Mouse (Mus musculus): ENCODE measurements around the gene Ccnl2.

The Ccnl2 gene

DNA sequence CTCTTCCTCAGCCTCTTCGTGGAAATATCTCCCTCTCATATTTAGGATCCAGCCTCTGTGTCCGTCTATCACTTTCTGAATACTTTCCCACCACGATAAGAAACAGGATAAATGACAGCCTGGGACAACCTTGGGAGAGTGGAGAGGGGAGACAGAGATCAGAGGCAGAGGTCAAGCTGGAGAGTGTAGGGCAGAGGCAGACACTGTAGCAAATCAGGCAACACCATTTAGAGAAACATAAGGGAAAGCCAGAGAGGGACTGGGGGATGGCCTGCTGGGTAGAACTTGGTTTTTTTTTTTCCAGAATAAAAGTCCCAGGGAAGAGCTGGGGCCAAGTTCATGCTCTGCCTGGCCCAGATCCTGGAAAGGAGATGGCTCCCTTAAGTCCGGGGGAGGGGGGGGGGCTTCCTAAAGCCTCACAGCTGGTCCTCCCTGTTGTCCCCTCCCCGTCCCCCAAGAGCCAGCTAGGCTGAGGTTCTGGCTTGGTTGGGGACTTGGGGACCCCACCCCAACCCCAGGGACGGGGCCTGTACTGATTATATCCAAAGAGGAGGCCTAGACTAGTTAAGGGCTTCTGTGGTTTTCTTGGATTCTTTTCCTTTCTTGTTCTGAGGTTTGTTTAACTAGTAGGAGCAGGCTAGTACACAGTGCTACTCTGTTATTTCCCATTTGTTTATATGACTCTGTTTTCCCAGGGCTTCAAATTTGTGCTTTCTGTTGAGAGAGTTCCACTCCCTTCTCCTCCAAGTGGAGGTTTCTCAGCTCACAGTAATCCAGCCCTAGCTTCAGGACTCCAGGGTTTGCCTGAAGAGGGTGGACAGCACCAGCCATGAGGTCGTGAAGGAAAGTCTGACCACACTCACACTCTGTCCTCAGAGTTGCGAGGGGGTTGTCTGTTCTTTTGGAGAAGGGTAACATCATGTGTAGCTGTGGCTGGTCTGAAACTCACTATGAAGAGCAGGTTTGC, 26.2 kb downstream of the Ccnl2 start:
- no peak for DNase-seq (ENCODE audit: low read depth in 2 of 2, low spot score in 2 of 2)

DNA sequence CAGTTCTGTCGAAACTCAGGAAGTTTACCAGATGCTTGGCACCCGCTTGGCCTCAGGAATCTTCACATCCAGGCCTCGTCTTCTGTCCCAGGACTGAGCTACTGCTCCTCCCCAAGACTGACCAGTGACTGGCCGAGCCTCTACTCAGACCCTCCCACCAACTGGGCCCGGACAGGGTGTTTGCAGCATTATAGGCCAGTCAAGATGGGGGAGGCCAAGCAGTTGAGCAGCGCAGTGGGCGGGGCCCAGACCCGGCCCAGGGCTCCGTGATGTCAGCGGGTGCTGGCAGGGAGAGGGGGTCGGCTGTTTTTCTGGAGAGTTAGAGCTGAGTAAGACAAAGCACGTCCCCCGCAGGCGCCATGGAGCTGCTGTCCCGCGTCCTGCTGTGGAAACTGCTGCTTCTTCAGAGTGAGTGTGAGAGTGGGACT, 27.2 kb downstream of the Ccnl2 start, which contains the start of gene Mxra8:
Gene Mxra8 (plus strand): TSS at position 198 of the 428 bp plus-strand sequence.
- no peak for DNase-seq (ENCODE audit: low read depth in 2 of 2, low spot score in 2 of 2)

DNA sequence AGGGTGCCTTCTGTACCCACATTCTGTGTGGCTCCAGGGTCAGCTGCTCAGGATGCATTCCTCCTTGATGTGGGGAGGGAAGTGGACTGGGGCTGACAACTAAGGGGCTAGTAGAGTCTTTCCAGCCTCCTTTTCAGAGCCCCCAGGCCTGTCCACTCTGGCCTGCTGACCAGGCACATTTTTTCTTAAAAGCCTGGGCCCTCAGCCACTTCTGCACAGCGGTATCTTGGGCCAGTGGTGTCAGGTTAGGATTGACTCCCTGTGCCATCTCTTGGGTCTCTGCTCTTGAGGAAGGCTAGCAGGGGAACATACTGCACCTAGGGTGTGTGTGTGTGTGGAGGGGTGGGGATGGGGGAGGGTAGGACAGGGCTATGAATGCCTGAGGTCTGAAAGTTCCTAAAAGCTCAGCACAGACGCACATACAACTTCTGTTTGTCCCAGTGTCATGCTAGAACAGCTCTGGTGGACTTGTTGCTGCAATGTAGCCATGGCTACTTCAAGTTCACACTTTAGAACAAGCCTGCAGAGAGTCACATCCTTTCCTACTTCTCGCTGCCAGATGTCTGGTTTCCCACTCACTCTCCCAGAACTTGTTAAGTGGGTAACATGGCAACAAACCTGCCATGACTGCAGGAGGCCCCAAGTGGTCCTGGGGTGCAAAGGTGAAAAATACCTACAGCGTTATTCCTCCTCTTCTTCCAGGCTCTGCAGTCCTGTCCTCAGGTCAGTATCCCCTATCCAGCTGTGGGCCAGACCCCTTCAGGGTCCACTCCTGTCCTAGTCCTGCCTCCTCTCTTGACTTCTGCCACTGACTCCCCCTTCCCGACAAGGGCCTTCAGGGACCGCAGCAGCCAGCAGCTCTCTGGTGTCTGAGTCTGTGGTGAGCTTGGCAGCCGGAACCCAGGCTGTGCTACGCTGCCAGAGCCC, 28.1 kb downstream of the Ccnl2 start:
- no peak for DNase-seq (ENCODE audit: low read depth in 2 of 2, low spot score in 2 of 2)

DNA sequence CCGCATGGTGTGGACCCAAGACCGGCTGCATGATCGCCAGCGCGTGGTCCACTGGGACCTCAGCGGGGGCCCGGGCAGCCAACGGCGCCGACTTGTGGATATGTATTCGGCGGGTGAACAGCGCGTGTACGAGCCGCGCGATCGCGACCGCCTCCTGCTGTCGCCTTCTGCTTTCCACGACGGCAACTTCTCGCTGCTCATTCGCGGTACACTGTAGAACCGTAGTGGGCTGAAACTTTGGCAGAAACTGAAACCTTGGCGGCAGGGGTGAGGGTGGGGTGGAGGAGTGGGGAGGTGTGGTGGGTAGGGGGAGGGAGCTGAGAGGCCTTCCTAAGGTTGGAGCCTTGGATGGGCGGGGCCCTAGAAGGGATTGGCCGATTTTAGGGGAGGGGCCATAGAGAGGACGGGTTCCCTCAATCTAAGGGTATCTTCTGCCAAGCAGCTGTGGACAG, 28.7 kb downstream of the Ccnl2 start:
- DNase-seq (ENCODE audit: low read depth in 2 of 2, low spot score in 2 of 2), result peak; percentile 58

DNA sequence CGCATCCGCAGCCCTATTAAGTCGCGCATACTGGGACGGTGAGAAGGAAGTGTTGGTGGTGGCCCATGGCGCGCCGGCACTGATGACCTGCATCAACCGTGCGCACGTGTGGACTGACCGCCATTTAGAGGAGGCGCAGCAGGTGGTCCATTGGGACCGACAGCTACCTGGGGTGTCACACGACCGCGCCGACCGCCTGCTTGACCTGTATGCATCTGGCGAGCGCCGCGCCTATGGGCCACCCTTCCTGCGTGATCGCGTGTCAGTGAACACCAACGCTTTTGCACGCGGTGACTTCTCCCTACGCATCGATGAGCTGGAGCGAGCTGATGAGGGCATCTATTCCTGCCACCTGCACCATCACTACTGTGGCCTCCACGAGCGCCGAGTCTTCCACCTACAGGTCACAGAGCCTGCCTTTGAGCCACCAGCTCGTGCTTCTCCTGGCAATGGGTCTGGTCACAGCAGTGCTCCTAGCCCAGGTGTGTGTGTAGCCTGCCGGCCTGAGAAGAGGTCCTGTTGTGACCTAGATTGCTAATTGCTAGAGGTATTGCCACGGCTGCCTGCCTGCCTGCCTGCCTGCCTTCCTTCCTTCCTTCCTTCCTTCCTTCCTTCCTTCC, 29.5 kb downstream of the Ccnl2 start:
- DNase-seq (ENCODE audit: low read depth in 2 of 2, low spot score in 2 of 2), result no peak

DNA sequence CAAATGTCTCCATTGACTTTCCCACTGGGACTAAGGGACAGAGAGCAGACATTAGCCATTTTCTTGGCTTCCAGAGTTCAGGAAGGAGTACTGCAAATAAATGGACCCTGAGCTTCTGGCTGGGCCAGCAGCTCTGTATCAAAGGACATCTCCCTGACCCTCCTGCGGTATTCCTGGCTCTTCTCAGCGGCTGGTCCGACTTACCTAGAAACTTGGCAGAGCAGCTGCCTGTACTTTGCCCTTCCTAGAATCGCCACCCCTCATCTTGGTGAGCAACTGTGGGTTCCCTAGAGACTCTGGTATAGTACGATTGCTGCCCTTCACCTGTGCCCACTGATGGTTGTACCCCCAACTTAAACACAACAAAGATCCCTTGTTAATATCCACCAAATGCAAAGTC, 30.9 kb downstream of the Ccnl2 start:
- no peak for DNase-seq (ENCODE audit: low read depth in 2 of 2, low spot score in 2 of 2)

DNA sequence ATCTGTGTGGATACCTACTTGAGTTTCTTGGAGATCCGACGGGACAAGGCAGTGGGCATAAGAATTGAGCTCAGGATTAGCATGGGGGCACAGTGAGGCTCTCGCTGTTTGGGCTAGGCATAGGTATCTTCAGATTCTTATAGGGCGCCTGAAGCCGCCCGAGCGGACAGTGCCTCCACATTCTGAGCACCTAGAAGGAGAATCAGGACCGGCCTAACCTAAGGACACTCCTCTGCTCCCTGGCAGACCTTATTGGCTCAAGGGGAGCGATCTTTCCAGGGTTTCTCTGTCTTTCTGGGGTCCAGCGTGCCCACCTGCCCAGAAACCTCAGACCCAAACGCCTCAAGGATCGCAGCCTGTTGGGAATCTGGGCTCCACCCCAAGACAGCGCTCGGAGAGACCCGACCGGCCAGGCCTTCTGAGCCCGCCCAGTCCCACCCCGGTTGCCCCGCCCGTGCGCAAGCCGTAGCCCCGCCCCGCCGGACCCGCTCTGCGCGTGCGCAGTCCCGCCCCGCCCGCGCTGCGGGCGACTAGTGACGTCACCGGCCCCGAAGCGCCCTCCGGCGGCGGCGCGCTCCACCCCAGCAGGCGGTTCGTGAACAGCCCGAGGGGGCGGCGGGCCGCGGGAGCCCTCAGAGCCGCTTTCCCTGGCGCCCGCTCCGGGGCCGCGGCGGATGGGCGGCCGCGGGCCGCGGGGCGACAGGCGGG, 34.7 kb downstream of the Ccnl2 start, which contains the start of gene Dvl1:
Gene Dvl1 (plus strand): TSS at position 532 of the 708 bp plus-strand sequence.
- peak; percentile 94 to 96 for DNase-seq (ENCODE audit: low read depth in 2 of 2, low spot score in 2 of 2)

DNA sequence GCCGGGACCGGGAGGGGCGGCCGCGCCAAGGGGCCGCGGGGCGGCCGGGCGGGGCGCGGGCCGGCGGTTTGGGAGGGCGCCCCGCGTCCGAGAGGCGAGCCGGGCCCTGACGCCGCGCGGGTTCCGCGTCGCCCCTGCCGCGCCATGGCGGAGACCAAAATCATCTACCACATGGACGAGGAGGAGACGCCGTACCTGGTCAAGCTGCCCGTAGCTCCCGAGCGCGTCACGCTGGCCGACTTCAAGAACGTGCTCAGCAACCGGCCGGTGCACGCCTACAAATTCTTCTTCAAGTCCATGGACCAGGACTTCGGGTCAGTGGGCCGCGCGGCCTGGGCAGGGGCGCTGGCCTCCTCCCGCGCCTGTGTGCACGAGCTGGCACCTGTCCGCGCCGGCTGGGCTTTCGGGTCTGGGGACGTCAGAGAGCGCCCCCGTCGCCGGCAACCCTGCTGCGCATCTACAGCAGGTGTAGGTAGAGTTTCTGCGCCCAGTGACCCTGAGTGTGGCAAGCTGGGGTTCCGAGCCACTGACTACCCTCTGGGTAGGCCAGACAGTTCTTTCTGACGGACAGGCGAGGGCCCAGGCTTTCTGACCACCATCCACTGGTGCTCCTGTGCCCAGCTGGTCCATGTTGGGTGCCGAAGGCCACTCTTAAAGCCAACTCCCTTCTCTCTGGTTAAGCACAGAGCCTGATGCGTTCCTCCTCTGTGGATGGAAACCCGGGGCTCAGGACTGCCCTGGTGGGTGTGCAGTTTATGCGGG, 35.5 kb downstream of the Ccnl2 start:
- no peak for DNase-seq (ENCODE audit: low read depth in 2 of 2, low spot score in 2 of 2)

DNA sequence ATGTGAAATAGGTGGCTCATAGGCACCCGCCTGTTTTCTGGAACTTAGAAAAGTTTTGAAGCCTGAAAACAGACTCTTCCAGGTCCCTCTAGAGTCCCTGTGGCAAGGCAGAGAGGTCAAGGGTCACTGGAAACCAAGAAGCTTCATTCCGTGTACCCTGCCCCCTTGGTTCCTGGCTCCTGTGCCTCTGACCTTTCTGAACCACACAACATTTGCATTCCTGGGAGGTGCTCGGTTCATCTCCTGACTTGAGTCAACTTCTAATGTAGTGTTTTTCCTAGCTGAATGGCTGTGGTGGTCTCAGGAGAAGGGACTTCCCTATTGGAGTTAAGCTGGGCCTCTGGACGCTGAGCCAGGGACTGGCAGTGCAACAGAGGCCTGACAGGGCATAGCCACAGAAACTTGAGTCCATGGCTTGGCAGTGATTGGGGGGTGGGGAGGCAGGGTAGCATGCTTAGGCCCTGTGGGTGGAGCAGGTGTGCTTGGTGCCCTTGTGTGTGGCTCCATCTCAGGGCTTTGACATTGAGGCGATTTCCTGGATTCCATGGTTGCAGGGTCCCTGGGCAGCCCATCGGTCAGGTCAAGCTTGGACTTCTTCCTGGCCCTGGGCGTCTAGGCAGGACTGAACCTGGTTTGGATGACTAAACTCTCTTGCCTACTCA, 36.3 kb downstream of the Ccnl2 start:
- DNase-seq (ENCODE audit: low read depth in 2 of 2, low spot score in 2 of 2), result no peak

DNA sequence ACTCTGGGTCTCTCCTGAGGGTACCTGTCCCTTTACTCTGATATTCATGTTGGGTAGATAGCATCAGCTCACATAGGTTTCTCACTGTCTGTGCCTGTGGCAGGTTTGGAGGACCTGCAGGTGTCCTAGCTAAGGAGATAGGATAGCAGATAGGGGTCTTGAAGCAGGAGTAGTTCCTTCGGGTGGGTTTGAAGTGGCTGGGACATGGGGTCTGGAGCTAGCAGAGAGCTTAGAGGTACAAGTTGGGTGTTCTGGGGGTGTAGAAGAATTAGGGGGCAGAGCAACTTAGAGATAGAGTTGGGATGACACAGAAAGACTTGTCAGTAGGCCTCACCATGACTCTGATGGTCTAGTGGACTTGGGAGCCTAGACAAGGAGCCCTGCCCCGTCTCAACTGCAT, 37.1 kb downstream of the Ccnl2 start:
- DNase-seq (ENCODE audit: low read depth in 2 of 2, low spot score in 2 of 2), result no peak

DNA sequence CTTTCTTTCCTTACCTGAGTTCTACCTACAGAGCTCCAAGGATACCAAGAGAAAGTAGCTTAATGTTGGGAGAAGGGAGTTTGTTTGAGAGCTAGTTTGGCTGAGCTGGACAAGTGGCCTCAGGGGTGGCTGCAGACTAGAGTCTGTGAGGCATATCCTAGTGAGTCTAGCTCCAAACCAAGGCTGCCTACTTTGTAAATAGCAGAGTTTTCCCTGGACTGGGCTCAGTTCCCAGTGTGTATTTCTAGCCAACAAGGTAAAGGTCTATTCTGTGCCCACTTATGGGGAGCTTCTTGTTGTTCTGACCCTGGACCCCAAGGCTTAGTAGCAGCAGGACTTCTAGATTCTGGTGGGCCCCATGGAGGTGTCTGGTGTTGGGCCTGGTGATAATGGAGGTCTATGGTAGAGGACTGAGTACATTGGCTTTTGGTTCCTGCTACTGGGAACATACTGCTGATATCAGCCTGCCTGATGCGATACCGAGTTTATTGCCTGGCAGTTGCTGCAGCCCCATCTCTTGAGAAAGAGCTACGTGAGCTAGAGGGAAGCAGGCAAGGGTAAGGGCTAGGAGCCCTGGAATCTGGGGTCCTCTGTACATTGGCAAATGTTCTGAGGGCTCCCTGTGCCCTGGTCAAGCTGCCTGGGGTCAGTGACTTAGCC, 37.6 kb downstream of the Ccnl2 start:
- no peak for DNase-seq (ENCODE audit: low read depth in 2 of 2, low spot score in 2 of 2)

DNA sequence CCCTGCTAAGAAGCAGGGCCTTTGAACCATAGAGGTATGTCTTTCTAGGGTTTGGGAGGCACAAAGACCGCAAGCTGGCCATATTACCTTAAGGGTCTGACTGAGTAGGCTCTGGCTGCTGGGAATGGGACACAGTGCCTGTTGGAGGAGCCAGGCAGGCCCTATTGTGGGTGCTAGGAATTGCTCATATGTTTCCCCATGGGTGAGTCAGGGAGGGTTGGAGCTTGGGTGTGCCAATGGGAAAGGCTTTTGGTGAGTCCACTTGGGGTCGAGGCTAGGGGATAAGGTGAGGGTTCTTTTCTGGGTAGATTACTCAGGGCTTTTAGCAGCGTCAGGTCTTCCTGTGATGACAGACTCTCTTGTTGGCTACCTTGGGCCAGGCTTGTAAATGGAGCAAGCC, 39.1 kb downstream of the Ccnl2 start:
- DNase-seq (ENCODE audit: low read depth in 2 of 2, low spot score in 2 of 2), result no peak

DNA sequence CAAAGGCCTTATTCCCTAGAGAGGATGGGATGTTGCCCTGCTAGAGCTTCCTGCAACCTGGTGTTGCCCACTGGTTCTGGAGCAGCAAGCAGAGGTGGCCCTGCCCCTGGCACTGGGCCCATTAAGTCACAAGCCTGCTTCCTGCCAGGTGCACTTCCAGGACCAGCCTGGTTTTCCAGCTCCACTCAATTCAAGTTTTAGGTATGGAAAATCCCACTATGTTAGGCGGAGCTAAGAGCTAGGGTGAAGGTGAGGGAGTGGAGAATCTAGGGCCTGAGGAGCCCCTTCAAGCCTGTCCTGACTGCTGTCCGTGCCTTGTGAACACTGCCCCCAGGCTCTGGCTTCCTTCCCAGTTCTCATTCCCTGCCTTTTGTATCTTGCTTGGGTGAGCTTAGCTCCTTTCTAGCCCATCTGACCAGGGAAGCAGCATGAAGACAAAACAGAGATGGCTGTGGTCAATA, 39.7 kb downstream of the Ccnl2 start:
- no peak for DNase-seq (ENCODE audit: low read depth in 2 of 2, low spot score in 2 of 2)

DNA sequence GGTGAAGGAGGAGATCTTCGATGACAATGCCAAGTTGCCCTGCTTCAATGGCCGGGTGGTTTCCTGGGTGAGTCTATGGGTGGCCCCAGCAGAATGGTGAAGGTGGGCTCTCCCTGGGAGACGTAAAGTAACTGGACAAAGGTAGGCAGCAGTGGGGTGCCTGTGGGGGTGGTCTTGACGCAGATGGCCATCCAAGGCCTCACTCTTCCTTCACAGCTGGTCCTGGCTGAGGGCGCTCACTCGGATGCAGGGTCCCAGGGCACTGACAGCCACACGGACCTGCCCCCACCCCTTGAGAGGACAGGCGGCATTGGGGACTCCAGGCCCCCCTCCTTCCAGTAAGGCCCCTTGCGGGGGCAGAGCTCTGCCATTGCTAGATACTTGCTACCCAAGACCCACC, 41.1 kb downstream of the Ccnl2 start:
- no peak for DNase-seq (ENCODE audit: low read depth in 2 of 2, low spot score in 2 of 2)

DNA sequence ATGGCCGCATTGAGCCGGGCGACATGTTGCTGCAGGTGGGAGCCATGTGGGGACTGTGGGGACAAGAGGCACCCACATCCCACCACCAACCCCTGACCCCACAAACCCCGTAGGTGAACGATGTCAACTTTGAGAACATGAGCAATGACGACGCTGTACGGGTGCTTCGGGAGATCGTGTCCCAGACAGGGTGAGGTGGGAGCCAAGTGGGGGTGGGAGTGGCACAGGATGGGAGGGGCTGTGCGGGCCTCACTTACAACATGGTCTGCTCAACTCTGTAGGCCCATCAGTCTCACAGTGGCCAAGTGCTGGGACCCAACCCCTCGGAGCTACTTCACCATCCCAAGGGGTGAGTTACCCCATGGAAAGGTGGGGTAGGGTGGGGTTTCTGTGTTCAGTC, 42.7 kb downstream of the Ccnl2 start:
- DNase-seq (ENCODE audit: low read depth in 2 of 2, low spot score in 2 of 2), result no peak

DNA sequence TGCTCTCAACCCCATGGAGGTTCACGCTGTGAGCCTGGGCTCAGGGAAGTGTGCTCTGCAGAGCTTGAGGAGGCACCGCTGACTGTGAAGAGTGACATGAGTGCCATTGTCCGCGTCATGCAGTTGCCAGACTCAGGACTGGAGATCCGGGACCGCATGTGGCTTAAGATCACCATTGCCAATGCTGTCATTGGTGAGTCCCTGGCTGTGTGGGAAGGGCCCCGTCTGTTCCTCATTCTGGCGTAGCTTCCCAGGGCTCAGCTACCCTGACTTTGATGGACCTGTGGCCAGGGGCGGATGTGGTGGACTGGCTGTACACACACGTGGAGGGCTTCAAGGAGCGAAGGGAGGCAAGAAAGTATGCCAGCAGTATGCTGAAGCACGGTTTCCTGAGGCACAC, 43.8 kb downstream of the Ccnl2 start:
- no peak for DNase-seq (ENCODE audit: low read depth in 2 of 2, low spot score in 2 of 2)

DNA sequence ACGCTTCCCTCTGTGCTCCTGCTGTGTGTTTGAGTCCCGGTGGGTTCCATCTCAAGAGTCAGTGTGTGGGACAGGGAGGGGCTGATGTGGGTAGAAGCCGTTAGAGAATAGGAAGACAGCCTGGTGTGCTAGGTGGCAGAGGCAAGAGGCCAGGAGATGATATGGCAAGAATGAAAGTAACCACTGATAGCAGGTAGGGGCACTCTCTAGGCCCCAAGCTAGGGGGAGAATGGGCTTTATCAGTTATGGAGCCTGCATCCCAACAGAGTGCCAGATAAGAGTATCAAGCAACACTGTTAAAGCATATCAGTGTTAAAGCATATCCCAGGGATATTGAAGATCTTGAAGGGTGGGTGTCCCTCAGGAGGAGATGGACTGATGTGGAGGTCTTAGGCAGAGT, 44.6 kb downstream of the Ccnl2 start:
- DNase-seq (ENCODE audit: low read depth in 2 of 2, low spot score in 2 of 2), result no peak

DNA sequence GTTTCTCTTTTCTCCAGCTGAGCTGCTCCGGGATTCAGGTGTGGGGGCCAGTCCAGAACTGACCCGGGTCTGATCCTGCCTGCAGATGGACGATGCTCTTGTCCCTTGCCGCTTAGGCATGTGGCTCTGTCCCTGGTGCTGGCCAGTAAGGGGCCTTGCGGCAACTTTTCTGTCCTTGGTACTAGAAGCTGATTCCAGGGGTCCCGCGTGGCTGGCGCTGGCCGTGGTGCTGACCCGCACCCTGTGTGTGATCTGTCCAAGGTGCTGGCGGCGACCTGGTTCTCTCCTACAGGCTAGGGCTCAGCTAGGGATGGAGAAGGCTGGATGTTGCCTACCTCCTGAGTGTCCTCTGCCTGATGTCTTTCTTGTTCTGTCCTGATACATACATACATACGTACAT, 47.0 kb downstream of the Ccnl2 start:
- DNase-seq (ENCODE audit: low read depth in 2 of 2, low spot score in 2 of 2), result no peak

DNA sequence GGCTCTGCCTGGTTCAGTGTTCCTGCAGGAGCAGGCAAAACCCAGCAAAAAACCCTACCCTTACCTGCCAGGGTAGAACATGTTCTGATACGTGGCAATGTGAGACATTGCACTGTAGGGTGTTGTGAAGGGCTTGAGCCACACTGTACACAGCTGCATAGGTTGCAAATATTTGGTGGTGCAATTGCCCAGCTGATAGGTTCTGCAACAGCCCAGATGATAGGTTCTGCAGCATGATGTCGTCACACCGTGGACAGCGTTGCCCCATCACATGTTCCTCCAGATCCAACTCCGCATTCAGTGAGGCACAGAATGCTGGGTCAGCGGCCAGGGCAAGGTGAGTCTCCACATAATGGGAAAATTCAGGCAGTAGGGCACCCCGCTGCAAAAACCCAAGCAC, 49.5 kb downstream of the Ccnl2 start:
- no peak for DNase-seq (ENCODE audit: low read depth in 2 of 2, low spot score in 2 of 2)

Data from CD8-positive naive resting alpha-beta T cell, adult 2 months (primary cell).